Mouse (Mus musculus) left cerebral cortex, adult 11 months (tissue): ENCODE data around the gene Htra1.

ENCODE experiments used
- DNase-seq: peaks from one replicate; pipeline ENCODE4 v3.0.0; 2022; ENCODE audit warnings: low spot score

Gene Htra1

GRCm38 (mm10) chr7:130935793-130936471 is at the start of gene Htra1:
TSS of gene Htra1 (plus strand) at chr7:130936111.
- peak; percentile 55 for DNase-seq

GRCm38 (mm10) chr7:130886246-130886645 is 49.7 kb upstream of the Htra1 start:
- no peak for DNase-seq

- no peak for DNase-seq
Measured at GRCm38 (mm10) chr7:130887946-130888345, 48.0 kb upstream of the Htra1 start.

- no peak for DNase-seq
Measured at GRCm38 (mm10) chr7:130890871-130891270, 45.0 kb upstream of the Htra1 start.

GRCm38 (mm10) chr7:130892973-130893372 is 42.9 kb upstream of the Htra1 start:
- DNase-seq, result peak; percentile 66

- DNase-seq, result no peak
Measured at GRCm38 (mm10) chr7:130894931-130895617, 40.8 kb upstream of the Htra1 start.

- DNase-seq, result no peak
Measured at GRCm38 (mm10) chr7:130895618-130895945, 40.3 kb upstream of the Htra1 start.

- DNase-seq, result no peak
Measured at GRCm38 (mm10) chr7:130896064-130896463, 39.8 kb upstream of the Htra1 start.

DNA sequence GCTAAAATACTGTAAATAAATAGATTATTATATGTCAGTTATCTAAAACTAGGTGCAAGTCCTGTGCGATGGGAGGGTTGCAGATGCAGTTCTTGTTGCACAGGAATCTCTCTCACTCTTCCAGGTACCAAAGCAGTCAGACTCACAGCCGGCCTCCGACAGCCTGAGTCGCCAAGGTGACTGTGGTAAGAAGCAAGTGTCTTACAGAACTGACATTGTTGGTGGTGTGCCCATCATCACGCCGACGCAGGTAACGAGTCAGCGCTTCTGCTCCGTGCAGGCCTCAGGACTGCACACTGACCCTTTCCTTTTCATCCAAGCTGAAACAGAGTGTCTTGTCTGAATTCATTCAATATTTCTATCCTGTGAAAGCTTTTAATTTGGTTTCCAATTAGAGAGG is 38.7 kb upstream of the Htra1 start:
- no peak for DNase-seq

- no peak for DNase-seq
Measured at GRCm38 (mm10) chr7:130898373-130898772, 37.5 kb upstream of the Htra1 start.

- DNase-seq, result no peak
Measured at GRCm38 (mm10) chr7:130900233-130900848, 35.6 kb upstream of the Htra1 start.

DNA sequence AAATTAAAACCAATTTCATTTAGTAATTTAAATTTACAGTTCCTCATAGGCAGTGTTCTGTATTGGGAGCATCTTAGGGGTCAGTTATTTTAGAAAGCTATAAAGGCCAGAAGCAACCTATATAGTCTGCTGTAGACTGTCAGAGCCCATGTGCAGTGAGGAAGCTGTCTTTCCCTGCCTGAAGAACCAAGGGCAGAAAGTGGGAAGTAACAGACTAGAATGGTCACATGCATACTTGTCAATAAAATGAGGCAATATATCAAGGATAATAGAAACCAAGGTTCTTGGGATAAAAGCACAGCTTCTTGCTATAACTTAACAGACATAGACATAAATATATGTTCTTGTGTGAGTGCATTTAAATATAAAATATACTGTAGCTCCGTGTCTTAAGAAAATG is 33.0 kb upstream of the Htra1 start:
- no peak for DNase-seq

GRCm38 (mm10) chr7:130903505-130904074 is 32.3 kb upstream of the Htra1 start:
- DNase-seq, result peak; percentile 45

DNA sequence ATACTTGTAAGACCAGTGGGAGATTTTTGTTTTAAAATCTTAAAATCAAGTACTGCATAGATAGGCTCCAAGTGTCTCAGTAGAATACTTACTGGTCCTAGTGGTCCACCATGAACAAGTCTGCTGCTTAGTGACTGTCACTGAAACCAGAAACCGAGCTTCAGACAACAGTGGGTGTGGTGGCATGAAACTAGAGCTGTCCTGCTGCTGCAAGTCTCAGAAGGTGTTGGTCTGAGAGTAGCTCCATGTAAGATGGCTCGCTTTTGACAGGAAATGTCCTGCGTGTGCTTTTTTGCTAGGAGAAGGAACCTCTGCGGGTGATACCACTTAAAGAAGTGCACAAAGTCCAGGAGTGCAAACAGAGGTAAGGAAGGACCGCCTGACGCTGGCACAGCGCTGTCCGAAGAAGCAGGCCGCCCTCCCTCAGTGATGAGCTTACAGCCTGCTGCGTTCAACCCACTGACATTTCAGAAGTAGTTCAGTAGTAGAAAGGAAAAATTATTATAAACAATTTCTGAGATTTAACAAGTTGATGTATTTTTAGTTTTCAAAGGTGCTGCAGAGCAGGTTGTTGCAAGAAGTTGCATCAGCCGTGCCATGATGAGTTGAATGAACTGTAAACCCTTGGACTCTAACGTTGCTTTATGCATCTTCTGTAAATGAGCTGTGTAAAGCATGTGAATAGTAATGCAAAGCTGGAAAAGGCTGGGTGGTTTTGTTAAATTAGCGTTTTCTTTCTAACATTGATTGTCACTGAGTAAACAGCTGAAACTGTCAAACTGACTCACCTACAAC is 31.1 kb upstream of the Htra1 start:
- DNase-seq, result no peak

DNA sequence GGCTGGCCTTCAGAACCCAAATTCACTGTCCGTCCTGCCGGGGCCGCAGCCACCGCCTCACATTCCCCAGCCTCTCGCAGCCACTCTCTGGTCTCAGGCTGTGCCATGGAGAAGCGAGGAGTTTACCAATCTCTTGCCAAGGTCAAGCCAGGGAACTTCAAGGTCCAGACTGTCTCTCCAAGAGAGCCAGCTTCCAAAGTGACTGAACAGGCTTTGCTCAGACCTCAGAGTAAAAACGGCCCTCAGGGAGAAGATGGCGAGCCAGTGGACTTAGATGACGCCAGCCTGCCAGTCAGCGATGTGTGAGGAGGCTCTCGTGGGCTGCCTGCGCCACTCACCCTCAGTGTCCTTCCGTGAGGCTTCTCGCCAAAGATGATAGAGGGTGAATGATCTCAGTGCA is 25.1 kb upstream of the Htra1 start:
- DNase-seq, result no peak

GRCm38 (mm10) chr7:130914693-130915363 is 21.1 kb upstream of the Htra1 start:
- peak; percentile 47 for DNase-seq

GRCm38 (mm10) chr7:130918260-130918659 is 17.7 kb upstream of the Htra1 start:
- DNase-seq, result no peak

GRCm38 (mm10) chr7:130922981-130923731 is 12.8 kb upstream of the Htra1 start:
- no peak for DNase-seq

GRCm38 (mm10) chr7:130930401-130930800 is 5.5 kb upstream of the Htra1 start:
- DNase-seq, result no peak

DNA sequence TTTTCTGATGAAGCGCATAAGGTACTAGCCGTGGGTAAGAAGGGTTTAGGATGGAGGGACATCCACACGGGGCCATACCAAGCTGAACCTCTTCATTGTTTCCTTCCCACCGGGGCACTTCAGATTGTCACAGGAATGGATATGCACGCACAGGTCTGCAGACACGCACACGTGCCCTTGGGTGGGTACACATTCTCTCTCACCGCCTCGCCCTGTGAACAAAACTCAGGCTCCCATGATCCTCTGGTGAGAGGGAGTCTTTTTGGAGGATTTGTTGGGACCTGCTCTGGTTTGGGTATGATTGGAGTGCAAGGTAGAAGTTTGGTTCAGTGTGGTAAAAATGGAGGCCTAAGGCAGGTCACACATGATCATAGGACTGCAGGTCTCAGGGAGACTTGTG is 3.0 kb upstream of the Htra1 start:
- no peak for DNase-seq

DNA sequence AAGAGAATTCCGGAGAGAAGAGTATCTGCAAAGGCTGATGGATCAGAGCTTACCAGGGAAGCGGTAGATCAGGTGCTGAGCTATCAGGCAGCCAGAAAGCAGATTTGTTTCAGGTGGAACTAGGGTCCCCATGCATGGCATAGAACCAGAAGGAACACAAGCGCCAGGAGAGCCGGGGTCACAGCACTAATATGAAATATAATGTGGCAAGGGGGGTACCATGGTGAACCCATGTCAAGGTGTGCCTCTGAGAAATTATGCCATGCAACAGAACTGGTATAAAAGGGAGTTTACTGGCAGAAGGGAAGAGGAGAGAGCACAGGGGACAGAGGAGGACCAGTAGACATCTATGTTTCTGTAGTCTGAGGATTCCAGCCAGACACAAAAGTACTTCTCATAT is 1.3 kb upstream of the Htra1 start:
- no peak for DNase-seq
